Mouse (Mus musculus) heart, adult 9 months (tissue): ENCODE data around the gene Gps1.
"Not testable (repeated sequence)": the region's sequence is repeated elsewhere in the genome, so short reads cannot be mapped to it uniquely, and the experiment has no call there.

Source experiments
- DNase-seq, 2 experiments: peaks; one replicate each; pipeline ENCODE4 v3.0.0; 2022; ENCODE audit warnings: low spot score in 2 of 2

Gene Gps1

GRCm38 (mm10) chr11:120821076-120821922 lies 37.2 kb downstream of the Gps1 start:
- DNase-seq, result peak; percentile 32 to 51

- no peak for DNase-seq
Observed at GRCm38 (mm10) chr11:120822321-120822720, 38.2 kb downstream of the Gps1 start.

- peak in 1 of 2 experiments; percentile 15 for DNase-seq
Observed at GRCm38 (mm10) chr11:120822831-120823550, 38.9 kb downstream of the Gps1 start.

GRCm38 (mm10) chr11:120823551-120823947 lies 39.5 kb downstream of the Gps1 start:
- no peak for DNase-seq

- peak; percentile 95 for DNase-seq
Observed at GRCm38 (mm10) chr11:120823956-120824786, 40.1 kb downstream of the Gps1 start, which contains the start of gene Fasn. TSS of gene Fasn (minus strand) at chr11:120824547.

GRCm38 (mm10) chr11:120824787-120825288 lies 40.8 kb downstream of the Gps1 start:
- no peak for DNase-seq

GRCm38 (mm10) chr11:120825289-120825863 lies 41.3 kb downstream of the Gps1 start:
- no peak for DNase-seq

- no peak for DNase-seq
Observed at GRCm38 (mm10) chr11:120826016-120826953, 42.2 kb downstream of the Gps1 start.

- no peak for DNase-seq
Observed at GRCm38 (mm10) chr11:120828416-120828815, 44.3 kb downstream of the Gps1 start.

GRCm38 (mm10) chr11:120829757-120830532 lies 45.9 kb downstream of the Gps1 start:
- no peak for DNase-seq

GRCm38 (mm10) chr11:120830686-120831085 lies 46.6 kb downstream of the Gps1 start:
- no peak for DNase-seq

- no peak for DNase-seq
Observed at GRCm38 (mm10) chr11:120831659-120832440, 47.8 kb downstream of the Gps1 start.

GRCm38 (mm10) chr11:120832962-120833361 lies 48.9 kb downstream of the Gps1 start:
- not testable (repeated sequence) for DNase-seq

- DNase-seq, result no peak
Observed at GRCm38 (mm10) chr11:120833555-120834280, 49.6 kb downstream of the Gps1 start.
